Mouse (Mus musculus): ENCODE data around the gene Tmem107. TPM values are rescaled to one million over a fixed set of nuclear protein-coding genes. Genes with fewer than 3 reads are reported as not detected.

The Tmem107 gene
- total RNA-seq, 2 experiments from 2014 or later: 20.6 TPM

GRCm38 (mm10) chr11:69120221-69121000 lies 49.8 kb downstream of the Tmem107 start, which contains the start of gene Hes7:
Gene Hes7 (plus strand): TSS chr11:69120404.
- DNase-seq (ENCODE audit: low spot score in 2 of 2): no peak

- DNase-seq (ENCODE audit: low spot score in 2 of 2): no peak
These were observed 50.6 kb downstream of the Tmem107 start for GRCm38 (mm10) chr11:69121001-69121740.

- no peak for DNase-seq (ENCODE audit: low spot score in 2 of 2)
These were observed 51.2 kb downstream of the Tmem107 start for GRCm38 (mm10) chr11:69121741-69122335.

GRCm38 (mm10) chr11:69122336-69122951 lies 51.8 kb downstream of the Tmem107 start, which contains the start of gene 9130213A22Rik:
Gene 9130213A22Rik (minus strand): TSS chr11:69122589.
- peak; percentile 79 to 82 for DNase-seq (ENCODE audit: low spot score in 2 of 2)

Other genes starting within 250 kb of the Tmem107 start
- 10 to 100 TPM; 59.1 to 61.4 TPM for gene Ndel1, start 198.9 kb upstream of the Tmem107 start, total RNA-seq (2021)
- gene Rnf222, start 182.3 kb upstream of the Tmem107 start, total RNA-seq (2021): under 1 TPM; 0.17 to 0.20 TPM
- gene Rpl26, start 169.2 kb upstream of the Tmem107 start, total RNA-seq (2021): 1,000 to 10,000 TPM; 1,502 to 1,552 TPM
- 1 to 10 TPM; 1.5 TPM for gene Odf4, start 143.7 kb upstream of the Tmem107 start, total RNA-seq (2021)
- 10 to 100 TPM; 28.6 to 29.5 TPM for gene Arhgef15, start 113.3 kb upstream of the Tmem107 start, total RNA-seq (2021)
- 1 to 10 TPM; 5.8 to 5.9 TPM for gene Slc25a35, start 102.7 kb upstream of the Tmem107 start, total RNA-seq (2021)
- gene Rangrf, start 95.6 kb upstream of the Tmem107 start, total RNA-seq (2021): 10 to 100 TPM; 19.4 to 20.1 TPM
- gene Pfas, start 62.3 kb upstream of the Tmem107 start, total RNA-seq (2021): 10 to 100 TPM; 37.5 to 42.3 TPM
- 10 to 100 TPM; 50.2 to 51.3 TPM for gene Ctc1, start 54.9 kb upstream of the Tmem107 start, total RNA-seq (2021)
- 10 to 100 TPM; 41.5 to 41.7 TPM for gene Aurkb, start 25.2 kb upstream of the Tmem107 start, total RNA-seq (2021)
- 10 to 100 TPM; 24.3 to 26.0 TPM for gene Borcs6, start 11.1 kb upstream of the Tmem107 start, total RNA-seq (2021)
- 100 to 1,000 TPM; 208 to 226 TPM for gene Vamp2, start 17.7 kb downstream of the Tmem107 start, total RNA-seq (2021)
- 100 to 1,000 TPM in 1 of 2 experiments, 10 to 100 TPM in 1; 99.4 to 130 TPM for gene Per1, start 24.4 kb downstream of the Tmem107 start, total RNA-seq (2021)
- gene Hes7, start 49.6 kb downstream of the Tmem107 start, total RNA-seq (2021): under 1 TPM; 0.51 to 0.59 TPM
- 1 to 10 TPM; 1.3 to 1.4 TPM for gene 9130213A22Rik, start 51.8 kb downstream of the Tmem107 start, total RNA-seq (2021)
- gene Aloxe3, start 55.1 kb downstream of the Tmem107 start, total RNA-seq (2021): under 1 TPM; 0.67 to 0.73 TPM
- not detected for gene Alox12b, start 86.2 kb downstream of the Tmem107 start, total RNA-seq (2021)
- gene Alox8, start 127.0 kb downstream of the Tmem107 start, total RNA-seq (2021): under 1 TPM in 1 of 2 experiments, not detected in 1; 0.08 TPM
- gene Gucy2e, start 166.2 kb downstream of the Tmem107 start, total RNA-seq (2021): not detected